Mouse (Mus musculus) bone marrow, adult 2 months (tissue): ENCODE data around the gene Antxr1.

Experiments used
- CTCF ChIP-seq: fragments of 200-500 bp; IDR thresholded peaks from 2 replicates; pipeline ENCODE4 v1.5.1; 2011; ENCODE audit warnings: low read length, control low read depth; ENCODE audit not compliant: control insufficient read depth, insufficient read depth
- POLR2A ChIP-seq: fragments of 200-500 bp; IDR thresholded peaks from 2 replicates; pipeline ENCODE4 v1.6.1; 2011; ENCODE audit warnings: low read depth, mild to moderate bottlenecking, control low read depth, low read length, borderline replicate concordance; ENCODE audit not compliant: control insufficient read depth

- TF ChIP-seq CTCF (no peak), POLR2A (no peak)
Measured at GRCm38 (mm10) chr6:87277527-87277926, 58.1 kb downstream of the Antxr1 start.
